Mouse (Mus musculus): ENCODE data around the gene Ak7.

Ak7 gene

GRCm38 (mm10) chr12:105705799-105706487 is at the start of gene Ak7:
Ak7 (plus strand) TSS chr12:105705976.
- peak; percentile 85 for DNase-seq (ENCODE audit: low spot score)

GRCm38 (mm10) chr12:105676274-105676673 is 29.5 kb upstream of the Ak7 start:
- DNase-seq (ENCODE audit: low spot score) = no peak

DNA sequence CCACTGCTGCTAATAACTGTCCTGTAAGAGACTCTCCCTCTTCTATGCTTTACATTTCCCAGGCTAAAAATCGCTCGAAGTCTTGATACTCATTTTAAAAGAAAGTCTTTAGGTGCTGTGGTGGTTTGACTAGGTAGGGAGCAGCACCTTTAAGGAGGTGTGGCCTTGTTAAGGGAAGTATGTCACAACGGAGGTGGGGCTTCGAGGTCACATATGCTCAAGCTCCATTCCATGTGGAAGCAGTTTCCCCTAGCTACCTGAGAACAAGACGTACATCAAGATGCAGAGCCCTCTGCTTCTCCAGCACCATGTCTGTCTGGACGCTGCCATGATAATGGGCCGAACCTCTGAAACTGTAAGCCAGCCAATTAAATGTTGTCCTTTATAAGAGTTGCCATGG is 27.6 kb upstream of the Ak7 start:
- DNase-seq (ENCODE audit: low spot score) = no peak

DNA sequence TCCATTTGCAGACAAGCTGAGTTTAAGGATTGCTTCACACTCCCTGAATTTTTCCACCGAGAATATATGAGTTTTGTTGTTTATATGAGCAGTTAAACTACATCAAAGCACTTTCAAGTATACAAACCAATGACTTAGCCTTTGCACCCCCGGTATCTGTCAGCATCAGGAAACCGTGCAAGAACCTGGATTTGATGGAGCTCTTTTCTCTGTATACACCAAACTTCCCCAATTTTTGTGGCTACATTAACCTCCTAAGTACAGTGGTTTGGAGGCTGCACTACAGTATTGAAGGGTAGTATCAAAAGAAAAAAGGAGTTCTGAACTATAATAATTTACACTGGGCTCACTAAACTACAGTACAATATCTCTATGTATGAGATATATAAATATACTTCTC is 27.0 kb upstream of the Ak7 start:
- no peak for DNase-seq (ENCODE audit: low spot score)

- no peak for DNase-seq (ENCODE audit: low spot score)
Measured at GRCm38 (mm10) chr12:105683933-105684901, 21.6 kb upstream of the Ak7 start, which contains the start of gene Gskip. Gskip (plus strand) TSS chr12:105684829.

DNA sequence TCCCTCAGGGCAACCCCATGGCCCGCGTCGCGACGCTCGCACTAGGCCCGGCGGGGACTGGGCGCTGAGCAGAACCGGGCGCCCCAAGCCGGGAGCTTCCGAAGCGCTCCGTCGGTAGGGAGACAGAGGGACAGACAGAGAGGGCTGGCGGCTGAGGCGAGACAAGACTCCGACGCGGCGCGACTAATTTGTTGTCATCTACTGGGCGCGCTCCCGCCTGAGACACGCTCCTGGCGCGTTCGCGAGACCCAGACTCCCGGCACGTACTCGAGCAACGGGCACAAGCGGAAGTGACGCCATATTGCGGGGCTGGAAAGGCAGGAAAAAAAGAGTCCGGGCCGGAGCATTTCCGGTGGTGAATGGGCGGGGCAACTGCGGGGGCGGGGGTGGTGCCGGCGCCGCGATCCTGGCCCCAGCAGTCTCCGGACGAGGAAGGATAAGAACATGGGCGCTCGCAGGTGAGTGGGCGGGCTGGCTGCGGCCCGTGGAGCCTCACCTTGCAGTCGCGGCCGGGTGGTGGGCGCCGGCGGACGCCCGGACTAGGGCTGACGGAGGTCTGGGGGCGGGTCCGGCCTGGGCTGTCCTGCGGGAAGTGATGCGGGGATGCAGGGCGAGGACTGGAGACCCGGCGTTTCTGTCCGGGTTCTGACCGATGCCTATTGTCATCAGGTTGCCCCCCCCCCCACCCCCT is 20.6 kb upstream of the Ak7 start, which contains the start of gene Atg2b:
TSS of gene Atg2b (minus strand) at position 211 of the 691 bp plus-strand sequence.
- peak; percentile 93 for DNase-seq (ENCODE audit: low spot score)

DNA sequence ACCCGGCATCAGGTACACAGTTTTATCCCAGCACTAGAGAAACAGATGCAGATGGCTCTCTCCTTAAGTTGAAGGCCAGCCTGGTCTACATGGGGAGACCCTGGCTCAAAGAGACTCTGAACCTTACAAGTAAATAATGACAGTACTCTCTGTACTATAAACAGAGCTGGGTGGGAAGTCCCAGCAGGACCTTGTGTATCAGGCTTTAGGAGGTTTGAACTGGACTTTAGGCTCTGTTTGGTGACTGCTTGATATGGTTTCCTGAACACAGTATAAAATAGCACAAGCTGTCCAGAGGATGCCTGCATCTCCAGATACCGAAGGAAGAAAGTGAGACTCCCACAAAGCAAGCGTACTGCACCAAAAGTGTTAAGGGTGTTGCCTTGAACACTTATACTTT is 19.0 kb upstream of the Ak7 start:
- no peak for DNase-seq (ENCODE audit: low spot score)

GRCm38 (mm10) chr12:105687416-105687815 is 18.4 kb upstream of the Ak7 start:
- DNase-seq (ENCODE audit: low spot score) = no peak

DNA sequence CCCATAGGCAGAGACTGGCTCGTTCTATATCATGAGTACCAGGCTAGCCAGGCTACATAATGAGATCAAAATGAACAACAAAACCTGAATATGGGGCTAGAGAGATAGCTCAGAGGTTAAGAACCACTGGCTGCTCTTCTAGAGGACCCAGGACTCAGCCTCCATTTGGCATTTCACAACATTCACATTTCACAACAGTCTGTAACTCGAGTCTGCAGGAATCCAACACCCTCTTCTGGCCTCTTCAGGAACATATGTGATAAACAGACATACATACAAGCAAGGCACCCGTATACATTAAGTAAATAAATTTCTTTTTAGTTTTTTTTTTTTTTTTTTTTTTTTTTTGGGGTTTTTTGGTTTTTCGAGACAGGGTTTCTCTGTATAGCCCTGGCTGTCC is 17.2 kb upstream of the Ak7 start:
- no peak for DNase-seq (ENCODE audit: low spot score)

DNA sequence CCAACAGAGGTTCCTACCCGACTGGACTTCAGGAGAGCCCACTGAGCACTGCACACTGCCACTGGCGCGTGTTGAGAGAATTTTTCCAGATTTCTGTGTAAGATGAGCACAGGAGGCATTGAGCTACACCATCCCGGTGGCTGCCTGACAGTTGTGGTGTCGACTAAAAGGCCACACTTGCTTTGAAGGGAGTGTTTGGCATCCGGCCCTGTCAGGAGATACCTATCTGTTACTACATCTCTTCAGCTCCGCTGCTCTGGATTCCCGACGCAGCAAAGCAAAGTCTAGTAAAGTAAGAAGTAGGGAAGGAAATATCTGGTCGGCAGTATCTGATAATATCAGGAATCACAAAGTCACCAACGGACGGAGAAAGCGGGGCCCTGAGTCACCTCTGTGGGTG is 16.3 kb upstream of the Ak7 start:
- no peak for DNase-seq (ENCODE audit: low spot score)

DNA sequence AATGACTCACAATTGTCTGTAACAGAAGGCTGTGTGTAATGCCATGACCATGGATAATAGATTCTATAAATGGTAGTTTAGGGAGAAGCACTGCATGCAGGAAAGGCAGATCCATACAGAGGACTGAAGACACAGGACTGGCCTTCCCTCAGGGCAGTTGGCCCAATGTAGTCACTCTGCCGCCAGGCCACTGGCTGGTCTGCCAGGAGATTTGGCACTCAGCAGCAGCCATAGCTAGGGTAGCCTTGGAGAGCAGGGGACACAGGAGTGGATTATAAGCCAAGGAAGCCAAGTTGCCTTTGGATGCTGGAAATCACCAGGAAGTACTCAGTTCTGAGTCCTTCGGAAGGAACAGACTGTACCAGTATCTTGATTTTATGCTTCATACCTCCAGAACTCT is 11.8 kb upstream of the Ak7 start:
- no peak for DNase-seq (ENCODE audit: low spot score)

- DNase-seq (ENCODE audit: low spot score) = no peak
Measured at GRCm38 (mm10) chr12:105695848-105696247, 9.9 kb upstream of the Ak7 start.

GRCm38 (mm10) chr12:105697104-105697780 is 8.5 kb upstream of the Ak7 start:
- DNase-seq (ENCODE audit: low spot score) = no peak

- DNase-seq (ENCODE audit: low spot score) = no peak
Measured at GRCm38 (mm10) chr12:105700433-105700832, 5.3 kb upstream of the Ak7 start.

DNA sequence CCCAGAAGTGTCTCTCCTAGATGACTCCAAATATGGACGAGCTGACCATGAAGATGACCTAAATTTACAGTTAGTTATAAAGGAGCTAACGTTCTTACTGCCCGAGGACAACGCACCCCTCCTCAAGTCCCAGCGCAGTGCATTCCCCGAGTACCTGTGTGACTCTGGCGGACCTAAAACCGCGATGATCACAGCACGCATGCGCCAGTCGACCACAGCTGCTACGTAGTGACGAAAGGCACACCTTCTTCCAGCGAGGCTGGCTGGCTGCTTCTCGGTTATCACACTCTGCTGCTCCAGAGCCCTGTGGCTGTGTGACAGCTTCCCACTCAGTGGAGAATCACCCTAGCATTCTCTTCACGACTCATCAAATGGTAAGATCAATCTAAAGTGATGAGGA is 12.8 kb downstream of the Ak7 start:
- DNase-seq (ENCODE audit: low spot score) = peak; percentile 42

DNA sequence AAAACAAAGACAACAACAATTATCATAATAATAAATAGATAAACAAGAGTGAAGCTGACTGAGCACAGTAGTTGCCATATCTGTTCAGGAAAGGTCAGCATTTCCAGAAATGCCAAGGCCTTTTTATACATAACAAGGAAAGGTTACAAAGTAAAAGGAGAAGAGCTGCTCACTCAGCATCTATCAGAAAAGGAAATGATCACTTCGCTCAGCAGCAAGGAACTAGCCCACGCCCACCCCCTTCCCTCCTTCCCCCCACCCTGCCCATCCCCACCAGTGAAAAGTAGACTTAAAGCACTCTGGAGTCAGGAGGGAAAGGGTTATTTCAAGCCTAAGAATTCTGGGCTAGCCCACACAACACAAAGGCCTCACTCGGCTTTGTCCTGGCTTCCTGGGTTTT is 14.4 kb downstream of the Ak7 start:
- DNase-seq (ENCODE audit: low spot score) = no peak

- DNase-seq (ENCODE audit: low spot score) = no peak
Measured at GRCm38 (mm10) chr12:105721452-105722132, 15.8 kb downstream of the Ak7 start.

- no peak for DNase-seq (ENCODE audit: low spot score)
Measured at GRCm38 (mm10) chr12:105722657-105723056, 16.9 kb downstream of the Ak7 start.

GRCm38 (mm10) chr12:105724616-105725015 is 18.8 kb downstream of the Ak7 start:
- no peak for DNase-seq (ENCODE audit: low spot score)

- DNase-seq (ENCODE audit: low spot score) = no peak
Measured at GRCm38 (mm10) chr12:105725736-105726135, 20.0 kb downstream of the Ak7 start.

DNA sequence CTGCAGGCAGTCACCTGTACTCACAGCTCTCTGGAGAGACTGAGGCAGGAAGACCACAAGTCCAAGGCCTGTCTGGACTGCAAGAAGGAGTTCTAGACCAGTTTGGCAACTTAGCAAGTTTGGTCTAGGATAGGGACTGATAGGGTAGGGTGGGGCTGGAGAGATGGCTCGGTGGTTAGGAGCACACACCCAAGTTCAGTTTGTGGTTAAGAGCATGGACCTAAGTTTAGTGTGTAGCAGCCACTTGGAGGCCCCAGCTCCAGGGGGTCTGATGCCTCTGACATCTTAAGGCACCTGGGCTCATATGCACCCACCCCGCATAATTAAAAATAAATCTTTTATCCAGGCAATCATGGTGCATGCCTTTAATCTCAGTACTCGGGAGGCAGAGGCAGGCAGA is 21.5 kb downstream of the Ak7 start:
- DNase-seq (ENCODE audit: low spot score) = no peak
